Mouse (Mus musculus): ENCODE measurements at regions not wholly inside any gene's neighbourhood (a gene's known extent, or its start where the extent isn't known, plus 50 kb on each side); places are given as distances from the start of the nearest gene placed in this dataset.

DNA sequence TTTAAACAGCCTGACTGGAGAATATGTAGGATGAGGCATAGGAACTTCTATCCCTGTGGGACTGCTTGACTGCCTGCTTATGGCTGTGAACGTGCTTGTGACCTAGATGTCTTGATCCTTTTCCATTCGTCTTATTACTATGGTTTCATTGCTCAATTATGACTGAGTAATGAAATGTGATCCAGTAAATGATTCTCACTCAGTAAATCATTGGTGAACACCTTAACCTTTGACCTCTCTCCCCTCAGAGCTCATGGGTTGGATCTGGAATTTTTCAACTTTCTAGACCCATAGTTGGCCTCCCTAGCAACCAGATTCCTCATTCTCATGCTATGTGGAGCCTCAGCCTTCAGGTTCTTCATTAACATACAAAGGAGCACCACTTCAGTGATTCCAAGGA lies 634.6 kb upstream of the Fam160b2 start:
- TF ChIP-seq POLR2A (IDR thresholded peaks at IDR 0.05; ENCODE audit: insufficient read depth, low read length): no peak
- TF ChIP-seq CTCF (IDR thresholded peaks at IDR 0.05; ENCODE audit: low read depth, low read length): no peak
- no peak for TF ChIP-seq EP300 (IDR thresholded peaks at IDR 0.05; ENCODE audit: insufficient read depth, low read depth, low read length)

Measured in ES-Bruce4 (cell line).